8 mouse cellular contexts compared by ENCODE assay signal in the genomic region with DNA sequence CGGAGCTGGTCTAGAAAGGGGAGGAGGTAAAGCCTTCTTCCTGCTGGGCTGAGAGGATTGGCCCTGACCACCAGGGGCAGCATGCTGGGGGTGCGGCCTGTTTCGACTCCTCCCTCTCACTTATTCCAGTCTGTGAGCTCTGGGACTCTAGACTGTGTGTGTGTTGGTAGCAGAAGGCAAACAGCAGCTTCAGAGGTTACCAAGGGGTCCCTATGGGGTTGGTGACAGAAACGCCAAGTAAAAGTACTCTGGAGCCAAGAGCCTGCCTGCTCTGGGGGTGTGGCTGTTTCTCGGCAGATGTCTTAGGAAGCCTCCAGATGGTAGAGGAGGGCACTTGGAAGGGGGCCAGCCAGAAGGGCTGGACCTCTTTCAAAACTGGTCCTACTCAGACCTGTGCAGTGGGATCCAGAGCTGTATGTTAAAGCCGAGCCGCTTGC. TPM values are rescaled to one million over a fixed set of nuclear protein-coding genes. Genes with fewer than 3 reads are reported as not detected.
DNase-seq lines count a peak whose midpoint lies in the region; ATAC-seq and TF ChIP-seq lines count a peak whose summit lies in the region.

No protein-coding gene starts in this region.

- H3K4me2 ChIP-seq in embryonic facial prominence, embryonic 13.5 days = peak overlapping the region; percentile 33
- H3K4me2 ChIP-seq in hindbrain, embryonic 15.5 days = no peak overlapping the region
- peak overlapping the region; percentile 39 for H3K4me2 ChIP-seq in lung, embryonic 15.5 days

- peak overlapping the region in 1 of 2 experiments; percentile 58; a peak in 1 of 4 replicates for H3K4me3 ChIP-seq in ES-E14 (ENCODE audit: insufficient read depth in 1 of 2, low read depth in 1 of 2, low read length in 2 of 2, poor library complexity in 1 of 2, severe bottlenecking in 1 of 2)
- H3K4me3 ChIP-seq in embryonic facial prominence, embryonic 13.5 days = no peak overlapping the region
- no peak overlapping the region for H3K4me3 ChIP-seq in hindbrain, embryonic 15.5 days
- H3K4me3 ChIP-seq in lung, embryonic 15.5 days = no peak overlapping the region

- WGBS in embryonic facial prominence, embryonic 13.5 days = 41% methylated on average over 7 of the region's 7 CpGs
- 33% methylated on average over 7 of the region's 7 CpGs for WGBS in hindbrain, embryonic 15.5 days
- 27% methylated on average over 7 of the region's 7 CpGs for WGBS in lung, embryonic 15.5 days

- H3K9ac ChIP-seq in ES-E14 (ENCODE audit: insufficient read depth, low read depth, low read length, poor library complexity, severe bottlenecking) = no peak overlapping the region
- H3K9ac ChIP-seq in embryonic facial prominence, embryonic 13.5 days = no peak overlapping the region
- H3K9ac ChIP-seq in hindbrain, embryonic 15.5 days = no peak overlapping the region
- no peak overlapping the region for H3K9ac ChIP-seq in lung, embryonic 15.5 days

- peak; percentile 25; the same call in 1 of the 2 replicates for ATAC-seq in frontal cortex, adult (ENCODE audit: low TSS enrichment)
- ATAC-seq in embryonic facial prominence, embryonic 13.5 days (ENCODE audit: insufficient number of reproducible peaks, insufficient read depth, low FRiP score, low TSS enrichment, low read depth) = peak; percentile 65
- peak; percentile 84 for ATAC-seq in hindbrain, embryonic 15.5 days (ENCODE audit: low FRiP score, low read depth)
- ATAC-seq in lung, embryonic 15.5 days (ENCODE audit: borderline replicate concordance, extremely low read depth, low FRiP score, low TSS enrichment) = peak; percentile 74

- no peaks in the 10 kb centered on the region for H3K27me3 ChIP-seq in embryonic facial prominence, embryonic 13.5 days
- H3K27me3 ChIP-seq in hindbrain, embryonic 15.5 days = no peaks in the 10 kb centered on the region
- no peaks in the 10 kb centered on the region for H3K27me3 ChIP-seq in lung, embryonic 15.5 days

- in situ Hi-C loops in ES-E14 (cut with MboI; ENCODE audit: low sequenced_read_pairs in 2 of 2, unreplicated experiment in 2 of 2) = no loop called here

- no peaks in the 10 kb centered on the region for H3K9me3 ChIP-seq in ES-E14 (ENCODE audit: control insufficient read depth, insufficient read depth, low read depth, low read length)
- no peaks in the 10 kb centered on the region for H3K9me3 ChIP-seq in embryonic facial prominence, embryonic 13.5 days
- H3K9me3 ChIP-seq in hindbrain, embryonic 15.5 days = no peaks in the 10 kb centered on the region
- no peaks in the 10 kb centered on the region for H3K9me3 ChIP-seq in lung, embryonic 15.5 days

- DNase-seq in frontal cortex, postnatal 25 days (ENCODE audit: low spot score in 2 of 2) = no peak
- peak; percentile 81 for DNase-seq in ES-E14 (ENCODE audit: low read depth, low spot score)
- DNase-seq in retina, embryonic 14.5 days (ENCODE audit: low spot score) = peak; percentile 76
- DNase-seq in thymus, postnatal 0 days (ENCODE audit: low spot score) = no peak

- H3K4me1 ChIP-seq in ES-E14 (ENCODE audit: control insufficient read depth in 2 of 2, insufficient read depth in 2 of 2, low read length in 2 of 2, poor library complexity in 1 of 2) = peaks cover 9 to 20% of the 10 kb centered on the region in 2 experiments; a peak in 3 of 4 replicates
- H3K4me1 ChIP-seq in embryonic facial prominence, embryonic 13.5 days = peaks cover 18% of the 10 kb centered on the region
- peaks cover 35% of the 10 kb centered on the region for H3K4me1 ChIP-seq in hindbrain, embryonic 15.5 days (replicated peaks)
- peaks cover 12% of the 10 kb centered on the region; the same call in 1 of the 2 replicates for H3K4me1 ChIP-seq in lung, embryonic 15.5 days

- H3K36me3 ChIP-seq in ES-E14 (ENCODE audit: control insufficient read depth, insufficient read depth, low read length, poor library complexity, severe bottlenecking) = no peaks in the 10 kb centered on the region
- no peaks in the 10 kb centered on the region for H3K36me3 ChIP-seq in embryonic facial prominence, embryonic 13.5 days
- H3K36me3 ChIP-seq in hindbrain, embryonic 15.5 days = no peaks in the 10 kb centered on the region
- H3K36me3 ChIP-seq in lung, embryonic 15.5 days = no peaks in the 10 kb centered on the region

- no peak overlapping the region for H3K27ac ChIP-seq in ES-E14 (ENCODE audit: insufficient read depth, low read depth, low read length, poor library complexity, severe bottlenecking)
- no peak overlapping the region for H3K27ac ChIP-seq in embryonic facial prominence, embryonic 13.5 days
- H3K27ac ChIP-seq in hindbrain, embryonic 15.5 days (replicated peaks) = no peak overlapping the region; the same call in 1 of the 2 replicates
- H3K27ac ChIP-seq in lung, embryonic 15.5 days = no peak overlapping the region

TF ChIP-seq in ES-E14, 5 proteins besides CTCF, POLR2A, EP300 and RAD21:
- TF ChIP-seq ZNF384 (IDR thresholded peaks at IDR 0.05; ENCODE audit: low read depth, low read length) (peak; percentile 46; the same call in 1 of the 2 replicates), CHD2 (IDR thresholded peaks at IDR 0.05; ENCODE audit: low read depth, low read length) (no peak)
TF ChIP-seq in ES-E14: peak in this region for 1.

RNA-seq across cellular contexts. Expression of a gene that starts 15.3 kb away (rescaled TPM):
- total RNA-seq in ES-E14 (2012; rRNA removed) = 2.7 and 5.4 TPM in 2 replicates
- polyA plus RNA-seq in embryonic facial prominence, embryonic 13.5 days (2015; fragmentation: Nextera tagmentation; extraction: Ambion mirVana) = 3.4 and 3.6 TPM in 2 replicates
- polyA plus RNA-seq in hindbrain, embryonic 15.5 days (2015; fragmentation: Nextera tagmentation; extraction: Ambion mirVana) = 2.2 and 3.7 TPM in 2 replicates
- polyA plus RNA-seq in lung, embryonic 15.5 days (2015; fragmentation: Nextera tagmentation; extraction: Ambion mirVana) = 4.0 and 5.5 TPM in 2 replicates
- polyA plus RNA-seq in thymus, postnatal 0 days (2015; fragmentation: Nextera tagmentation; extraction: Ambion mirVana) = 9.0 and 10.0 TPM in 2 replicates

RNA-seq across cellular contexts. Expression of a gene that starts 48.9 kb away (rescaled TPM):
- total RNA-seq in ES-E14 (2012; rRNA removed) = 61.0 and 95.0 TPM in 2 replicates
- 217 and 249 TPM in 2 replicates for polyA plus RNA-seq in embryonic facial prominence, embryonic 13.5 days (2015; fragmentation: Nextera tagmentation; extraction: Ambion mirVana)
- 298 and 307 TPM in 2 replicates for polyA plus RNA-seq in hindbrain, embryonic 15.5 days (2015; fragmentation: Nextera tagmentation; extraction: Ambion mirVana)
- polyA plus RNA-seq in lung, embryonic 15.5 days (2015; fragmentation: Nextera tagmentation; extraction: Ambion mirVana) = 261 and 279 TPM in 2 replicates
- 499 and 510 TPM in 2 replicates for polyA plus RNA-seq in thymus, postnatal 0 days (2015; fragmentation: Nextera tagmentation; extraction: Ambion mirVana)

RNA-seq across cellular contexts. Expression of a gene that starts 49.1 kb away (rescaled TPM):
- 1.2 and 1.3 TPM in 2 replicates for total RNA-seq in ES-E14 (2012; rRNA removed)
- polyA plus RNA-seq in embryonic facial prominence, embryonic 13.5 days (2015; fragmentation: Nextera tagmentation; extraction: Ambion mirVana) = 39.6 and 41.1 TPM in 2 replicates
- polyA plus RNA-seq in hindbrain, embryonic 15.5 days (2015; fragmentation: Nextera tagmentation; extraction: Ambion mirVana) = 18.9 and 19.5 TPM in 2 replicates
- 42.7 and 47.1 TPM in 2 replicates for polyA plus RNA-seq in lung, embryonic 15.5 days (2015; fragmentation: Nextera tagmentation; extraction: Ambion mirVana)
- 9.8 and 10.4 TPM in 2 replicates for polyA plus RNA-seq in thymus, postnatal 0 days (2015; fragmentation: Nextera tagmentation; extraction: Ambion mirVana)

Comparison
In these comparisons a context has a peak if more than half of its experiments do, and no peak if none do; other contexts are left out.
1. ATAC-seq: peak in every context shown above with its lines; median percentile 84 in hindbrain, embryonic 15.5 days; 74 in lung, embryonic 15.5 days; 65 in embryonic facial prominence, embryonic 13.5 days; 25 in frontal cortex, adult.
2. DNase-seq: peak in ES-E14 (single experiment) and retina, embryonic 14.5 days (single experiment); none in frontal cortex, postnatal 25 days (0 of 2) and thymus, postnatal 0 days (single experiment).